Mouse (Mus musculus): ENCODE data around the gene Pabpc6. TPM values are rescaled to one million over a fixed set of nuclear protein-coding genes. Genes with fewer than 3 reads are reported as not detected.

The Pabpc6 gene
- polyA plus RNA-seq, 1 experiment from 2014 or later, result not detected

- no peak for ATAC-seq
- H3K36me3 ChIP-seq (ENCODE audit: control insufficient read depth, insufficient read depth, low read length), result no peaks in the 10 kb centered on the region
- no peak overlapping the region for H3K4me2 ChIP-seq (ENCODE audit: low read length)
- H3K9me3 ChIP-seq (replicated peaks; ENCODE audit: control insufficient read depth, low read length, poor library complexity, severe bottlenecking), result no peaks in the 10 kb centered on the region
- no peaks in the 10 kb centered on the region for H3K27me3 ChIP-seq (ENCODE audit: control insufficient read depth, insufficient read depth, low read depth, low read length)
- no peaks in the 10 kb centered on the region for H3K4me1 ChIP-seq (ENCODE audit: control insufficient read depth, insufficient read depth, low read length)
- H3K4me3 ChIP-seq (ENCODE audit: low read depth, low read length), result no peak overlapping the region
- no peak overlapping the region for H3K9ac ChIP-seq (ENCODE audit: low read depth, low read length)
- no peak overlapping the region for H3K27ac ChIP-seq (ENCODE audit: low read length)
Observed at GRCm38 (mm10) chr17:9627011-9627410, 42.5 kb downstream of the Pabpc6 start.

Other genes with a start within 250 kb of the Pabpc6 start
- gene Gm17728, start 247.7 kb downstream of the Pabpc6 start, polyA plus RNA-seq (2015; fragmentation: Nextera tagmentation; extraction: Ambion mirVana), result not detected in 2 replicates